Mouse (Mus musculus) A20 (cell line): Measurements from ENCODE around the gene Chil3.
"Not testable (repeated sequence)": the region's sequence is repeated elsewhere in the genome, so short reads cannot be mapped to it uniquely, and the experiment has no call there.

Source experiments
- DNase-seq: peaks from one replicate; pipeline ENCODE4 v3.0.0-alpha.2; 2011; ENCODE audit warnings: low read depth, low spot score

Chil3 gene

GRCm38 (mm10) chr3:106167464-106167863 is at the start of gene Chil3:
TSS of gene Chil3 (minus strand) at chr3:106167564.
- DNase-seq: no peak

- DNase-seq: not testable (repeated sequence)
These were observed 30.7 kb upstream of the Chil3 start for GRCm38 (mm10) chr3:106198030-106198429.

GRCm38 (mm10) chr3:106197246-106197645 is 29.9 kb upstream of the Chil3 start:
- not testable (repeated sequence) for DNase-seq

- DNase-seq: no peak
These were observed 28.9 kb upstream of the Chil3 start for GRCm38 (mm10) chr3:106196276-106196675.

GRCm38 (mm10) chr3:106195486-106195885 is 28.1 kb upstream of the Chil3 start:
- no peak for DNase-seq

- DNase-seq: no peak
These were observed 20.6 kb upstream of the Chil3 start for GRCm38 (mm10) chr3:106187991-106188390.

- DNase-seq: no peak
These were observed 10.3 kb upstream of the Chil3 start for GRCm38 (mm10) chr3:106177509-106178189.

- not testable (repeated sequence) for DNase-seq
These were observed 7.6 kb upstream of the Chil3 start for GRCm38 (mm10) chr3:106174971-106175370.

GRCm38 (mm10) chr3:106172506-106172905 is 5.1 kb upstream of the Chil3 start:
- DNase-seq: not testable (repeated sequence)

GRCm38 (mm10) chr3:106171135-106171731 is 3.9 kb upstream of the Chil3 start:
- no peak for DNase-seq

GRCm38 (mm10) chr3:106170522-106171053 is 3.2 kb upstream of the Chil3 start:
- DNase-seq: no peak

- no peak for DNase-seq
These were observed 13.0 kb downstream of the Chil3 start for GRCm38 (mm10) chr3:106154413-106154812.

GRCm38 (mm10) chr3:106144081-106144480 is 23.3 kb downstream of the Chil3 start:
- DNase-seq: no peak

- DNase-seq: no peak
These were observed 35.7 kb downstream of the Chil3 start for GRCm38 (mm10) chr3:106131690-106132089.

GRCm38 (mm10) chr3:106128807-106129493 is 38.4 kb downstream of the Chil3 start:
- no peak for DNase-seq

GRCm38 (mm10) chr3:106126999-106127398 is 40.4 kb downstream of the Chil3 start:
- DNase-seq: no peak

GRCm38 (mm10) chr3:106112929-106113328 is 54.4 kb downstream of the Chil3 start, which contains the start of gene Chia1:
TSS of gene Chia1 (plus strand) at chr3:106113229.
- DNase-seq: no peak
